Mouse (Mus musculus) hindlimb bud, embryonic 11.5 days (tissue): ENCODE measurements around the gene Heg1.

ENCODE experiments used
- DNase-seq: peaks from one replicate; pipeline ENCODE4 v3.0.0-alpha.2; 2012; ENCODE audit warnings: low read depth, low spot score; ENCODE audit errors: extremely low spot score

Gene Heg1

DNA sequence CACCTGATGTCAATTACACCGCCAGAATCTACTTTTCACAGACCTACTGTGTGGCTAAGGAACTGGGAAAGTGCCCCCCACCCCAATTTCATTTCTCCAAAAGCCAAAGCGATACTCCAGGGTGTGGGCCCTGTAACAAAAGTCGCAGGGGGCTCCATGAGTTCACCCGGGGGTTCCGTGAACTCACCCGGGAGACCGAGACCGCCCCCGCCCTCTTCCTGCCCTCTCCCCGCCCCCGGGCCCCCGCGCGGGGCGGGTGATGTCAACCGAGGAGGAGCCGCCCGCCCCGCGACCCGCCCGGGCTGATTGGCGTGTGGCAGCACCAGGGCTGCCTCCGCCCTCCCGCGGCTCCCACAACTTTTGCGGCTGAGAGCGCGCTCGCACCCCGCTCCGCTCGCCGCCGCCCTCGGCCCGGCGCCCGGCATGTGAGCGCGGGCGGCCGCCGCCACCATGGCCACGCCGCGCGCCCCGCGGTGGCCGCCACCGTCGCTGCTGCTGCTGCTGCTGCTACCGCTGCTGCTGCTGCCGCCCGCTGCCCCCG lies at the start of gene Heg1:
Gene Heg1 (plus strand): TSS at position 209 of the 541 bp plus-strand sequence.
- DNase-seq, result no peak

GRCm38 (mm10) chr16:33635836-33636595 lies 48.2 kb upstream of the Heg1 start:
- DNase-seq, result no peak

GRCm38 (mm10) chr16:33641779-33642178 lies 42.4 kb upstream of the Heg1 start:
- no peak for DNase-seq

DNA sequence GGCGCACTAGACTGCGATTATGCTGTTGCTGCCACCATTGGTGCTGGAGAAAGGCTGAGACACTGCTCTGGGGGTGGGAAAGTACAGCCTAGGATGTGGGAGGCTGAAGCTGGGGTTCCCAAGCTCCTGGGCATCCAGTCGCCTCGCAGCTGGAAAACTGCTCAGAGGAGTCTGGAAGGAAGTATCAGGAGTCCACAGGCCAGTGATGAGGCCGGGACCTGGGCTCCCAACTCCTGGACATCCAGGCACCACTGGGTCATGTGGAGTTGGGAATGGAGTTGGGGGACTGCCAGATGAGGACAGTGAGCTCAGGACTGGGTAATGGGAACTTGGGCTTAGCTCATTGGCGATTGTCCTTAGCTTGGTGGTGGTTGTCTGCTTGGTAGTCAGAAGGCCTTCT lies 31.1 kb upstream of the Heg1 start:
- no peak for DNase-seq

- no peak for DNase-seq
Measured at GRCm38 (mm10) chr16:33655443-33655842, 28.7 kb upstream of the Heg1 start.

- no peak for DNase-seq
Measured at GRCm38 (mm10) chr16:33657191-33657590, 27.0 kb upstream of the Heg1 start.

DNA sequence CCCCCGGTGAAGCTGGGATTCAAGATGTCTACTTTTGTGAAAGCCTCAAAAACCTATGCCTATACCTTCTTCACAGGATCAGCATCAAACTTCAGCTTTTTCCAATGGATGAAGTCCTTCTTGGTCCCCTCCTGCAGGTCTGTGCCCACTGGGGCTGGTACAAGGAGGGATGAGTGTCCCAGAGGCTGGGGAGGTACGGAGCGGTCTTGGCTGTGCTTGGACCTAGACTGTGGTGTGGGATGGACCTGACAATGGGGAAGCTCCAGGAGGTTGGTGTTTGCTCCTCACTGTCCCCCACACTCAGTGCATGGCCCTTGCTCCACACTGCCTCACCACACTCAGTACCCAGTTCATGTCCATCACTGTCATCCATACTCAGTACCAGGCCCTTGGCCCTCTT lies 26.0 kb upstream of the Heg1 start:
- DNase-seq, result no peak

DNA sequence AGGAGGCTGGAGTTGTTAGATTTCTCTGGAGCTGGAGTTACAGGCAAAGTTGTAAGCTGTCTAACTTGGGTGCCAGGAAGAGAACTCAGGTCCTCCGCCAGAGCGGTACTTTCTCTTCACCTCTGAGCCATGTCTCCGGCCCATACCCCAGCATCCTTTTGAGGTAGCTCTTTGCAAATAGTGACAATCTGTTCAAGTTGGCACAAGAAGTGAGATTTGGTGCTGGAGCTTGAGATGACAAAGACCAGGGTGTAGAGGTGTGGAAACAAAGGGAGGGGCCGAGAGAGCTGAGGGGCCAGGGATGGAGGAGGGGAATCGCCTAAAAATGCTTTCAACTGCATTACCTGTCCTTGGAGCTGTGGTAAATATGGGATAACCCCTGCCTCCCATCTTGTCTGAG lies 24.6 kb upstream of the Heg1 start:
- no peak for DNase-seq

GRCm38 (mm10) chr16:33660125-33660524 lies 24.0 kb upstream of the Heg1 start:
- DNase-seq, result no peak

GRCm38 (mm10) chr16:33662841-33663240 lies 21.3 kb upstream of the Heg1 start:
- no peak for DNase-seq

DNA sequence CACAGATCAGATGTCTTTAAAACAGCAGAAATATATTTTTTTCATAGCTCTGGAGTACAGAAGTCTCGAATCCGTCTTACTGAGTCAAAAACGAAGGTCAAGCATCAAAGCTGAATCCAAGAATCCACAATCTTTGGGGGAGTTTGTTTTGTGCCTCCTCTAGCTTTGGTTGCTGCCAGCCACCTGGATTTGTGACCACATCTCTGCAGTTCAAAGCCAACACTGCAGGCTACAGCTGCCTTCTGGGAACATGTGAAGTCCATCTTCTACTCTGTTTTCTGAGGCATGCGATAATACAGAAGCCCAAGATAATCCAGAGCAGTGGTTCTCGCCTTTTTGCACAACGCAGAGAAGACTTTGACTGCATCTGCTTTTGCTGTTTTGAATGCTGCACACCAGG lies 17.9 kb upstream of the Heg1 start:
- no peak for DNase-seq

- no peak for DNase-seq
Measured at GRCm38 (mm10) chr16:33666985-33667538, 17.1 kb upstream of the Heg1 start.

DNA sequence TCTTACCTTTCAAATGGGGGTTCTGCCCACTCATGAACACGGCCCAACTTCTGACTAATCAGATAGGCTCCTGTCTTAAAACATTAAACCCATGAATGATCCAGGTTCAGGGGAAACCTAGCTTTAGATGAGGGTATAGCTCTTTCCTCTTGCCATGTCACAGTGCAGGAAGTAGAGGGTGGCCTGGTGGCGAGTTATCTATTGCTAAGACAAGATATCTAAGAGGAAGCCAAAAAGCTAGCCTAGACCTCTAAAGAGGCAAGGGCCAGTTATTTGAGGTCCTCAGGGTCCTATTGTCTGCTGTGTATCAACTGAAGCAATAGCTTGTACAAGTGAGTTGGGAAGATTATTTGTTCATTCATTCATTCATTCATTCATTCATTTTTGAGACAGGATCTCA lies 15.7 kb upstream of the Heg1 start:
- DNase-seq, result no peak

GRCm38 (mm10) chr16:33669072-33669471 lies 15.1 kb upstream of the Heg1 start:
- DNase-seq, result no peak

DNA sequence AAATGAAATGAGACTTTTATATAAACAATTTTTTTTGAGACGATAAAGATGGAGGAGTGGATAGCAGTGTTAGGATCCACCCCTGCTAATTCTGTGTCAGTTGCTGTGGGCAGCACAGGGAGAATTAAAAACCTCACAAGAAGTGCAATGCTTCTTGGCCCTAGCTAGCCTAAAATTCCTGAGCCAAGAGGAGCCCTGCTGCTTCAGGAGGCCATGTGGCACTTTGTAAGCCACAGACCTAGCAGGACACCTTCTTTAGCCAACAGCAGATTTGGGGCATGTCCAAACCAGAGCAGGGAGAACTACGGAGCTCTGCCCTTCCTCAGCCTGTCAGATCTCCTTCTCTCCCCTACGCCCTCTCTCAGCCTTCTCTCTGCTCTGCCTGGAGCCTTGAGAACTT lies 13.8 kb upstream of the Heg1 start:
- no peak for DNase-seq

DNA sequence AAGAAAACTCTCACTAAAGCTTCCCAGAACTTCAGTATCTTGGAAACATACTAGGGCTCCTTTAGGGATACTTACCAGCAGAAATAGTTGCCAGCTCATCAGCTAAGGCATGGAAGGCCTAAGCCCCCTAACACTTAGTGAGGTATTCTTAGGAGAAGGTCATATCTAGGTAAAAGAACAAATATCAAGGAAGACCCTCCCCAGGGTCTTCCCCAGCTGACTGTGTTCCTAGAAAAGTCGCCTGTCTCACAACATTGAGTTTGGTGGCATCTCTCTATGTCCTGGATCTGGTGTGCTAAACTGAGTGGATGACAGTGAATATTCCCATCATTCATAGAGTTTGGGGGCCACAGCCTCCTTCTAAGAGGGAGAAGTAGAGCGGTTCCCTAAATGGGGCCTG lies 13.2 kb upstream of the Heg1 start:
- no peak for DNase-seq

DNA sequence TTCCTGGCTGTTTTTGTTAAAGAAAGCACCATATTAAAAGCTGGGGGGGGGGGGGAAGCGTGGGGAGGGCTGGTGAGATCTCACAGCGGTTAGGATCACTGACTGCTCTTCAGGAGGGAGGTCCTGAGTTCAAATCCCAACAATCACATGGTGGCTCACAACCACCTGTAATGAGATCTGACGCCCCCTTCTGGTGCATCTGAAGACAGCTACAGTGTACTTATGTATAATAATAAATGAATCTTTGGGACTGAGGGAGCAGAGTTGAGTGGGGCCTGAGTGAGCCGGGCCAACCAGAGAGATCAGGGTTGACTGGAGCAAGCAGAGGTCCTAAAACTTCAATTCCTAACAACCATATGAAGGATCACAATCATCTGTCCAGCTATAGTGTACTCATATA lies 12.0 kb upstream of the Heg1 start:
- no peak for DNase-seq

DNA sequence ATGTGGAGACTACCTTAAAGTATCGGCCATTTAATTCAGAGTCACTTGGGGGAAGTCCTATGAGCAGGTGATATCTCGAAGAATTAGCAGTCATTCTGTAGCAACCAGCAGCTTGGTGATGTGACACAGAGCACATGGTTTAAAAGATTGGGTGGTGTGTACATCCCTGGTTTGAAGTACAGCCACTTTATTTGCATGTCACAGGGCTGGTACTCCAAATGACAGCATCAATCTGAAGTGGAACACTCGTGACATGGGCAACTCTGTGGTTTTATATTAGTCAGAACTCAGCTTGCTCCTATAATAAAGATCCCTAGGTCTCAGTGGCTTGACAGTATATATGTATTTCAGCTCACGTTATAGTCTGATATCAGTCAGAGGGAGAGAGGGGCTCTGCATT lies 11.5 kb upstream of the Heg1 start:
- DNase-seq, result no peak

- DNase-seq, result no peak
Measured at GRCm38 (mm10) chr16:33673530-33674109, 10.6 kb upstream of the Heg1 start.

GRCm38 (mm10) chr16:33675151-33675847 lies 8.9 kb upstream of the Heg1 start:
- no peak for DNase-seq

DNA sequence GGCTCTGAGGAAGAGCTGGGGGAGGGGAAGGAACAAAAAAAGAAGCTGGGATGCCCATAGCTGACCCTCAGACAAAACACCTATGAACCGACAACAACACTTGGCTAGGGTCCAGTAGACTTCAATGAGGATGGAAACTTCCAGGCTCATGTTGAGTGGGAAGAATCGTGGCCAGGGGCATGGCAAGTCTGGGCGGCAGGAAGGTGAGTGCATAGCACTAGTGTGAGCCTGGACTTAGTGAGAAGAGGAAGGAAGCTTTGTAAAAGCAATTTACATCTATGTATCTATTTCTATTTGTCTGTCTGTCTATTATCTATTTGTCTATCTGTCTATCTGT lies 8.4 kb upstream of the Heg1 start:
- DNase-seq, result no peak
